In genomic region chr12:86947681-86948401, GRCm38 (mm10) we compare ENCODE assay signal across 8 mouse cellular contexts. TPM values are rescaled to one million over a fixed set of nuclear protein-coding genes. Genes with fewer than 3 reads are reported as not detected.
DNase-seq lines count a peak whose midpoint lies in the region; ATAC-seq and TF ChIP-seq lines count a peak whose summit lies in the region.

No protein-coding gene starts in this region.

- H3K4me3 ChIP-seq in G1E (ENCODE audit: low read depth, low read length), result peak overlapping the region; percentile 77
- peak overlapping the region; percentile 72 for H3K4me3 ChIP-seq in bone marrow, adult 2 months (replicated peaks; ENCODE audit: control insufficient read depth, low read depth, low read length)
- H3K4me3 ChIP-seq in forebrain, embryonic 10.5 days, result peak overlapping the region; percentile 78
- peak overlapping the region; percentile 62 for H3K4me3 ChIP-seq in heart, embryonic 16.5 days (ENCODE audit: low read length)
- peak overlapping the region; percentile 86 for H3K4me3 ChIP-seq in liver, embryonic 16.5 days (ENCODE audit: low read depth, low read length)
- H3K4me3 ChIP-seq in olfactory bulb, adult 2 months (ENCODE audit: insufficient read depth, low read depth, low read length), result peak overlapping the region; percentile 62

- peak; percentile 32 for DNase-seq in G1E (ENCODE audit: low spot score)
- DNase-seq in forebrain, embryonic 10.5 days (ENCODE audit: extremely low spot score, low spot score), result no peak
- peak; percentile 78 to 89 for DNase-seq in kidney, postnatal 25 days
- DNase-seq in c-Kit-positive CD71-positive TER-119-positive erythroid progenitor cells, embryonic 14.5 days (ENCODE audit: low spot score), result no peak

- 10% methylated on average over 26 of the region's 26 CpGs for WGBS in bone marrow, adult 2 months
- WGBS in forebrain, embryonic 10.5 days, result 25% methylated on average over 26 of the region's 26 CpGs
- WGBS in heart, embryonic 16.5 days, result 15% methylated on average over 26 of the region's 26 CpGs
- 15% methylated on average over 26 of the region's 26 CpGs for WGBS in liver, embryonic 16.5 days (ENCODE audit: insufficient replicate concordance)
- 4% methylated on average over 26 of the region's 26 CpGs for WGBS in olfactory bulb, adult 2 months

- TF ChIP-seq CTCF in G1E (IDR thresholded peaks at IDR 0.05; ENCODE audit: low read depth, low read length), result no peak
- TF ChIP-seq CTCF in bone marrow, adult 2 months (IDR thresholded peaks at IDR 0.05; ENCODE audit: control insufficient read depth, insufficient read depth, low read length), result no peak
- TF ChIP-seq CTCF in olfactory bulb, adult 2 months (IDR thresholded peaks at IDR 0.05; ENCODE audit: insufficient read depth, low read depth, low read length), result no peak

- no peak for TF ChIP-seq POLR2A in bone marrow, adult 2 months (IDR thresholded peaks at IDR 0.05; ENCODE audit: borderline replicate concordance, control insufficient read depth, low read depth, low read length)
- no peak for TF ChIP-seq POLR2A in olfactory bulb, adult 2 months (IDR thresholded peaks at IDR 0.05; ENCODE audit: insufficient read depth, low read depth, low read length)

- peak overlapping the region; percentile 91 for H3K4me2 ChIP-seq in heart, embryonic 16.5 days (ENCODE audit: low read depth, low read length)
- H3K4me2 ChIP-seq in liver, embryonic 16.5 days (ENCODE audit: low read depth, low read length), result peak overlapping the region; percentile 86

- no peaks in the 10 kb centered on the region for H3K9me3 ChIP-seq in G1E (replicated peaks)
- H3K9me3 ChIP-seq in forebrain, embryonic 10.5 days, result no peaks in the 10 kb centered on the region
- no peaks in the 10 kb centered on the region for H3K9me3 ChIP-seq in heart, embryonic 16.5 days (replicated peaks; ENCODE audit: control insufficient read depth, low read length)
- no peaks in the 10 kb centered on the region for H3K9me3 ChIP-seq in liver, embryonic 16.5 days (replicated peaks; ENCODE audit: control insufficient read depth, low read length)

- peak overlapping the region; percentile 93 for H3K9ac ChIP-seq in heart, embryonic 16.5 days (ENCODE audit: low read length)
- H3K9ac ChIP-seq in liver, embryonic 16.5 days (ENCODE audit: low read depth, low read length), result peak overlapping the region; percentile 85

- peak overlapping the region; percentile 95 for H3K27ac ChIP-seq in bone marrow, adult 2 months (ENCODE audit: control insufficient read depth, insufficient read depth, low read depth, low read length, poor library complexity)
- H3K27ac ChIP-seq in forebrain, embryonic 10.5 days, result peak overlapping the region; percentile 100
- H3K27ac ChIP-seq in heart, embryonic 16.5 days (ENCODE audit: low read length), result peak overlapping the region; percentile 100
- H3K27ac ChIP-seq in liver, embryonic 16.5 days (ENCODE audit: low read length), result peak overlapping the region; percentile 98
- peak overlapping the region; percentile 63 for H3K27ac ChIP-seq in olfactory bulb, adult 2 months (ENCODE audit: insufficient read depth, low read depth, low read length)

- H3K4me1 ChIP-seq in G1E (ENCODE audit: insufficient read depth, low read depth, low read length), result peaks cover 64% of the 10 kb centered on the region
- H3K4me1 ChIP-seq in bone marrow, adult 2 months (ENCODE audit: control insufficient read depth, insufficient read depth, low read length), result peaks cover 6% of the 10 kb centered on the region
- H3K4me1 ChIP-seq in forebrain, embryonic 10.5 days, result peaks cover 63% of the 10 kb centered on the region
- H3K4me1 ChIP-seq in heart, embryonic 16.5 days (ENCODE audit: control insufficient read depth, insufficient read depth, low read length), result peaks cover 29% of the 10 kb centered on the region
- peaks cover 23% of the 10 kb centered on the region for H3K4me1 ChIP-seq in liver, embryonic 16.5 days (ENCODE audit: control insufficient read depth, low read depth, low read length)
- peaks cover 8% of the 10 kb centered on the region; the same call in 1 of the 2 replicates for H3K4me1 ChIP-seq in olfactory bulb, adult 2 months (ENCODE audit: control insufficient read depth, insufficient read depth, low read length)

- peaks cover 24% of the 10 kb centered on the region for H3K36me3 ChIP-seq in G1E (replicated peaks)
- H3K36me3 ChIP-seq in forebrain, embryonic 10.5 days (replicated peaks), result peaks cover 21% of the 10 kb centered on the region
- H3K36me3 ChIP-seq in heart, embryonic 16.5 days (ENCODE audit: control insufficient read depth, insufficient read depth), result 0 out of 2 replicates have a peak, but pooled peaks cover 2% of the 10 kb centered on the region
- H3K36me3 ChIP-seq in liver, embryonic 16.5 days (ENCODE audit: control insufficient read depth, insufficient read depth), result 0 out of 2 replicates have a peak, but pooled peaks cover 2% of the 10 kb centered on the region

- no peak for ATAC-seq in G1E (ENCODE audit: extremely low read depth, insufficient number of reproducible peaks, low FRiP score, poor library complexity, severe bottlenecking)
- ATAC-seq in heart, embryonic 16.5 days (replicated peaks; ENCODE audit: extremely low read depth, insufficient read depth, low FRiP score), result peak; percentile 10; the same call in 1 of the 2 replicates
- no peak for ATAC-seq in liver, embryonic 16.5 days (ENCODE audit: low read depth)

- H3K27me3 ChIP-seq in G1E (ENCODE audit: insufficient read depth, low read length), result peaks cover 7% of the 10 kb centered on the region
- H3K27me3 ChIP-seq in forebrain, embryonic 10.5 days (ENCODE audit: poor library complexity, severe bottlenecking), result no peaks in the 10 kb centered on the region
- H3K27me3 ChIP-seq in heart, embryonic 16.5 days (ENCODE audit: control insufficient read depth, insufficient read depth, low read length), result no peaks in the 10 kb centered on the region
- no peaks in the 10 kb centered on the region for H3K27me3 ChIP-seq in liver, embryonic 16.5 days (ENCODE audit: control insufficient read depth, insufficient read depth, low read depth, low read length)

RNA-seq across cellular contexts. Expression of gene Cipc, which starts 1.0 kb away (rescaled TPM):
- total RNA-seq in G1E (2014; fragmentation: Nextera tagmentation) (89.5 and 104 TPM in 2 replicates), G1E (2017) (70.0 and 75.9 TPM in 2 replicates)
- 35.5 and 42.7 TPM in 2 replicates for polyA plus RNA-seq in G1E (2012)
- polyA plus RNA-seq in bone marrow, adult 2 months (2011; ENCODE audit: insufficient read depth, insufficient read length, low replicate concordance, missing spikeins), result 5.5 and 5.9 TPM in 2 replicates
- polyA plus RNA-seq in forebrain, embryonic 10.5 days (2016; fragmentation: Nextera tagmentation; extraction: Ambion mirVana), result 39.1 and 40.4 TPM in 2 replicates
- polyA plus RNA-seq in heart, embryonic 16.5 days (2015; fragmentation: Nextera tagmentation; extraction: Ambion mirVana), result 25.1 and 25.9 TPM in 2 replicates
- 7.8 and 7.9 TPM in 2 replicates for polyA plus RNA-seq in liver, embryonic 16.5 days (2015; fragmentation: Nextera tagmentation; extraction: Ambion mirVana)
- polyA plus RNA-seq in olfactory bulb, adult 2 months (2012; ENCODE audit: insufficient read depth, insufficient read length, low replicate concordance, missing spikeins), result 112 TPM in 1 of 2 replicates, not detected in the other

RNA-seq across cellular contexts. Expression of gene Zdhhc22, which starts 42.4 kb away (rescaled TPM):
- total RNA-seq in G1E (2014; fragmentation: Nextera tagmentation) (not detected in 2 replicates), G1E (2017) (0.06 and 0.11 TPM in 2 replicates)
- not detected in 2 replicates for polyA plus RNA-seq in G1E (2012)
- polyA plus RNA-seq in bone marrow, adult 2 months (2011; ENCODE audit: insufficient read depth, insufficient read length, low replicate concordance, missing spikeins), result not detected in 2 replicates
- polyA plus RNA-seq in forebrain, embryonic 10.5 days (2016; fragmentation: Nextera tagmentation; extraction: Ambion mirVana), result 0.07 TPM in 1 of 2 replicates, not detected in the other
- polyA plus RNA-seq in heart, embryonic 16.5 days (2015; fragmentation: Nextera tagmentation; extraction: Ambion mirVana), result 0.07 TPM in 2 replicates
- polyA plus RNA-seq in liver, embryonic 16.5 days (2015; fragmentation: Nextera tagmentation; extraction: Ambion mirVana), result not detected in 2 replicates
- polyA plus RNA-seq in olfactory bulb, adult 2 months (2012; ENCODE audit: insufficient read depth, insufficient read length, low replicate concordance, missing spikeins), result not detected in 2 replicates

Comparison
In these comparisons a context has a peak if more than half of its experiments do, and no peak if none do; other contexts are left out.
1. DNase-seq: peak in G1E (single experiment) and kidney, postnatal 25 days (2 of 2); none in forebrain, embryonic 10.5 days (single experiment) and c-Kit-positive CD71-positive TER-119-positive erythroid progenitor cells, embryonic 14.5 days (single experiment).
2. Peak in every context shown above with its lines, with median percentiles within 50 percentile points of each other: H3K4me3 ChIP-seq and H3K27ac ChIP-seq.